ENCODE assay signal across 9 mouse cellular contexts in the genomic region with DNA sequence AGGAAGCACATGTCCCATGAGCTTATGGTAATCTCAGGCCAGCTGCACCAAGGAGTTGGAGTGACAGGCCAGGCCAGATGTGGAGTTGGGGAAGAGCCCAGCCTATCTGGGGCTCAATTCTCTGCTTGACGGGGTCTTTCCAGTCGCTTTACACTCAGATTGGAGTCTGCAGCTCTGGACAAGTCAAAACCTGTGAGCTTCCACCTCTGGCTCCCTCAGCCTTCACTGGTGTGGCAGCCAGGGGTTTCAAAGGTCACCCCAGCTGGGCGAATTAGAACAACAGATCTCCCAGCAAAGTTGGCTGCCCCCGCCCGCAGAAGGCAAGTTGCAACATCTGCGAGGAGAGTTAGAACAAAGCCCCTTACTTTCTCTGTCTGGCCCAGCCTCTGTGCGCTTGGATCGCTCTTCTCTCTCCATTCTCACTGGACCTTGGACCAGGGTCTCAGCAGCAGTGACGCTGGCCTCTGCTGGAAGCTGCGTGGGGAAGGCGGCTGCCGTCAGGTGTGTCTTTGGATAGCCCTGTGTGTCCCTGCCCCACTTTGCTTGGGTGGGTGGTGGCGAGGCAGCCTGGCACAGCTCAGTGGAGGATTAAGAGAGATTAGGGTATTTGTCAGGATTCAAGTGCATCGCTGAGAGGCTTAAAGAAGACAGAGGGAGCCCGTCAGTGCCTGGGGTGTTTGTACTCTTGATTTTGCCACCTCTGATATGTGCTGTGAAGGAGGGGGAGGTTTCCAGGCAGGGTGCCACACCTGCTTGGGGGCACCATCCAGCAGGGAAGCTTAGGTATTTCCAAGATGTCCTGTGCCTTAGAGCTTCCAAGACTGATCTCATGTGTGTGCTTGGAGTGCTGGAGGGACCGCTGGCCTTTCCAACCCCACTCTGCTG.
A peak's percentile ranks its signal among the peaks of the same experiment; 100 is the strongest.
DNase-seq lines count a peak whose midpoint lies in the region; ATAC-seq lines count a peak whose summit lies in the region.
"Had no signal": no experiment of that assay in that cellular context is flagged by ENCODE, and none has a peak within 500 bp of the region (broad histone marks: within the 10 kb centered on the region; RNA-seq: fewer than 3 reads in every experiment).

No protein-coding gene starts in this region.

- H3K4me3 ChIP-seq in embryonic facial prominence, embryonic 12.5 days: no peak overlapping the region
- H3K4me3 ChIP-seq in neural tube, embryonic 11.5 days (ENCODE audit: low read depth, low read length): no peak overlapping the region
- H3K4me3 ChIP-seq: limb, embryonic 13.5 days had no signal

- intact Hi-C loops in left cerebral cortex, postnatal 25 days (cut with DNase I): no loop called here

- ATAC-seq in embryonic facial prominence, embryonic 12.5 days (ENCODE audit: insufficient number of reproducible peaks, insufficient read depth, low FRiP score, low TSS enrichment): 0 out of 2 replicates have a peak, but pooled peaks have one; percentile 28
- ATAC-seq in neural tube, embryonic 11.5 days (ENCODE audit: insufficient read depth, low FRiP score, low TSS enrichment): no peak

- peak overlapping the region; percentile 36; the same call in 1 of the 2 replicates for H3K27ac ChIP-seq in embryonic facial prominence, embryonic 12.5 days
- H3K27ac ChIP-seq in neural tube, embryonic 11.5 days (ENCODE audit: low read depth, low read length): no peak overlapping the region
- H3K27ac ChIP-seq: limb, embryonic 13.5 days had no signal

- H3K27me3 ChIP-seq in embryonic facial prominence, embryonic 12.5 days: 0 out of 2 replicates have a peak, but pooled peaks cover 4% of the 10 kb centered on the region
- H3K27me3 ChIP-seq in neural tube, embryonic 11.5 days (ENCODE audit: control insufficient read depth, insufficient read depth, low read length): no peaks in the 10 kb centered on the region

- H3K9me3 ChIP-seq in embryonic facial prominence, embryonic 12.5 days: no peaks in the 10 kb centered on the region
- H3K9me3 ChIP-seq in neural tube, embryonic 11.5 days (ENCODE audit: control insufficient read depth, low read length): no peaks in the 10 kb centered on the region
- H3K9me3 ChIP-seq: limb, embryonic 13.5 days had no signal

- H3K4me2 ChIP-seq in embryonic facial prominence, embryonic 12.5 days (replicated peaks): peak overlapping the region; percentile 22; the same call in 1 of the 2 replicates
- H3K4me2 ChIP-seq in neural tube, embryonic 11.5 days (ENCODE audit: low read depth): no peak overlapping the region
- H3K4me2 ChIP-seq: limb, embryonic 13.5 days had no signal

- H3K9ac ChIP-seq in embryonic facial prominence, embryonic 12.5 days: 0 out of 2 replicates have a peak overlapping the region, but pooled peaks have one; percentile 7
- H3K9ac ChIP-seq in neural tube, embryonic 11.5 days (ENCODE audit: low read length): no peak overlapping the region; the same call in 1 of the 2 replicates
- H3K9ac ChIP-seq: limb, embryonic 13.5 days had no signal

- peaks cover 31% of the 10 kb centered on the region for H3K4me1 ChIP-seq in embryonic facial prominence, embryonic 12.5 days
- peaks cover 12% of the 10 kb centered on the region for H3K4me1 ChIP-seq in neural tube, embryonic 11.5 days (ENCODE audit: control insufficient read depth, insufficient read depth, low read length)

- no peaks in the 10 kb centered on the region for H3K36me3 ChIP-seq in embryonic facial prominence, embryonic 12.5 days
- no peaks in the 10 kb centered on the region for H3K36me3 ChIP-seq in neural tube, embryonic 11.5 days (ENCODE audit: control insufficient read depth, insufficient read depth, low read length)
- H3K36me3 ChIP-seq: limb, embryonic 13.5 days had no signal

- peak; percentile 71 for DNase-seq in adipocyte (ENCODE audit: low spot score)
- peak; percentile 48 for DNase-seq in heart, postnatal 4 days
- peak; percentile 40 for DNase-seq in liver
- peak; percentile 17 for DNase-seq in neural tube, embryonic 11.5 days (ENCODE audit: low spot score)
- DNase-seq in cerebellum, adult 9-11 months: no peak
- no peak for DNase-seq in spleen, adult 12 weeks (ENCODE audit: low spot score)
- DNase-seq in left cerebral cortex, postnatal 25 days (ENCODE audit: low spot score in 2 of 2): no peak

- 14% methylated on average over 16 of the region's 16 CpGs for WGBS in embryonic facial prominence, embryonic 12.5 days
- WGBS in neural tube, embryonic 11.5 days: 28% methylated on average over 16 of the region's 16 CpGs

Comparison
In these comparisons a context has a peak if more than half of its experiments do, and no peak if none do; other contexts are left out.
1. DNase-seq: peak in adipocyte (single experiment), heart, postnatal 4 days (single experiment), liver (single experiment) and neural tube, embryonic 11.5 days (single experiment); none in cerebellum, adult 9-11 months (single experiment), spleen, adult 12 weeks (single experiment) and left cerebral cortex, postnatal 25 days (0 of 2).